Comparison of ENCODE assay signal across 7 mouse cellular contexts in genomic region chr5:135191620-135192019, GRCm38 (mm10). TPM values are rescaled to one million over a fixed set of nuclear protein-coding genes. Genes with fewer than 3 reads are reported as not detected.
DNase-seq lines count a peak whose midpoint lies in the region; ATAC-seq lines count a peak whose summit lies in the region.

No protein-coding gene starts in this region.

- no peak overlapping the region for H3K4me3 ChIP-seq in neural tube, embryonic 15.5 days (replicated peaks)
- no peak overlapping the region for H3K4me3 ChIP-seq in liver, embryonic 13.5 days (replicated peaks)

- ATAC-seq in neural tube, embryonic 15.5 days (ENCODE audit: low FRiP score): no peak
- no peak for ATAC-seq in liver, embryonic 13.5 days (ENCODE audit: low read depth)

- intact Hi-C loops in heart, postnatal 36 days (cut with DNase I): loop anchor here (1.0 to 2.0 kb wide), 2 partner anchors 43 to 73 kb away; partner anchors contain the start of gene Tbl2

- no peaks in the 10 kb centered on the region for H3K9me3 ChIP-seq in neural tube, embryonic 15.5 days (replicated peaks)
- no peaks in the 10 kb centered on the region for H3K9me3 ChIP-seq in liver, embryonic 13.5 days (replicated peaks)

- H3K4me2 ChIP-seq in neural tube, embryonic 15.5 days: no peak overlapping the region
- H3K4me2 ChIP-seq in liver, embryonic 13.5 days: no peak overlapping the region

- WGBS in neural tube, embryonic 15.5 days: 35% methylated on average over 2 of the region's 2 CpGs
- WGBS in liver, embryonic 13.5 days (ENCODE audit: insufficient replicate concordance): 38% methylated on average over 2 of the region's 2 CpGs

- no peak overlapping the region for H3K9ac ChIP-seq in neural tube, embryonic 15.5 days (replicated peaks)
- H3K9ac ChIP-seq in liver, embryonic 13.5 days: no peak overlapping the region

- no peaks in the 10 kb centered on the region for H3K27me3 ChIP-seq in neural tube, embryonic 15.5 days (replicated peaks)
- H3K27me3 ChIP-seq in liver, embryonic 13.5 days: no peaks in the 10 kb centered on the region

- peak; percentile 66 for DNase-seq in neural tube, embryonic 10.5 days (ENCODE audit: extremely low spot score, low spot score)
- peak; percentile 82 for DNase-seq in R1 (ENCODE audit: low read depth, low spot score)
- DNase-seq in cerebellum, postnatal 10 days: peak; percentile 87 to 92
- DNase-seq in heart, postnatal 36 days: peak; percentile 65 to 71
- DNase-seq in liver, embryonic 13.5 days: peak; percentile 54
- DNase-seq in right cerebral cortex, postnatal 10 days (ENCODE audit: low spot score in 2 of 2): peak; percentile 60 to 69

- peaks cover 15% of the 10 kb centered on the region; the same call in 1 of the 2 replicates for H3K36me3 ChIP-seq in neural tube, embryonic 15.5 days
- H3K36me3 ChIP-seq in liver, embryonic 13.5 days: peaks cover 71% of the 10 kb centered on the region

- H3K4me1 ChIP-seq in neural tube, embryonic 15.5 days: peaks cover 52% of the 10 kb centered on the region
- peaks cover 59% of the 10 kb centered on the region for H3K4me1 ChIP-seq in liver, embryonic 13.5 days (replicated peaks)

- H3K27ac ChIP-seq in neural tube, embryonic 15.5 days (replicated peaks): no peak overlapping the region
- no peak overlapping the region for H3K27ac ChIP-seq in liver, embryonic 13.5 days

RNA-seq across cellular contexts. Expression of gene Baz1b, which starts 4.6 kb away (rescaled TPM):
- 23.6 and 27.1 TPM in 2 replicates for polyA plus RNA-seq in neural tube, embryonic 15.5 days (2015; fragmentation: Nextera tagmentation; extraction: Ambion mirVana)
- 10 to 100 TPM; 41.4 to 43.0 TPM for total RNA-seq in heart, postnatal 36 days (2021)
- polyA plus RNA-seq in liver, embryonic 13.5 days (2015; fragmentation: Nextera tagmentation; extraction: Ambion mirVana): 21.4 and 23.8 TPM in 2 replicates

RNA-seq across cellular contexts. Expression of gene Bcl7b, which starts 23.5 kb away (rescaled TPM):
- 44.6 and 46.4 TPM in 2 replicates for polyA plus RNA-seq in neural tube, embryonic 15.5 days (2015; fragmentation: Nextera tagmentation; extraction: Ambion mirVana)
- total RNA-seq in heart, postnatal 36 days (2021): 10 to 100 TPM; 41.3 to 43.4 TPM
- polyA plus RNA-seq in liver, embryonic 13.5 days (2015; fragmentation: Nextera tagmentation; extraction: Ambion mirVana): 34.5 and 41.1 TPM in 2 replicates

RNA-seq across cellular contexts. Expression of gene Tbl2, which starts 42.2 kb away (rescaled TPM):
- 15.8 and 17.5 TPM in 2 replicates for polyA plus RNA-seq in neural tube, embryonic 15.5 days (2015; fragmentation: Nextera tagmentation; extraction: Ambion mirVana)
- total RNA-seq in heart, postnatal 36 days (2021): 10 to 100 TPM; 11.7 to 12.8 TPM
- polyA plus RNA-seq in liver, embryonic 13.5 days (2015; fragmentation: Nextera tagmentation; extraction: Ambion mirVana): 13.1 and 13.6 TPM in 2 replicates

RNA-seq across cellular contexts. Expression of gene Fzd9, which starts 59.4 kb away (rescaled TPM):
- polyA plus RNA-seq in neural tube, embryonic 15.5 days (2015; fragmentation: Nextera tagmentation; extraction: Ambion mirVana): 11.0 and 14.8 TPM in 2 replicates
- under 1 TPM; 0.73 to 0.75 TPM for total RNA-seq in heart, postnatal 36 days (2021)
- 0.43 and 0.59 TPM in 2 replicates for polyA plus RNA-seq in liver, embryonic 13.5 days (2015; fragmentation: Nextera tagmentation; extraction: Ambion mirVana)
